Mouse (Mus musculus) stomach, embryonic 16.5 days (tissue): ENCODE data around the gene Mxd1. TPM values are rescaled to one million over a fixed set of nuclear protein-coding genes. Genes with fewer than 3 reads are reported as not detected.
A peak's percentile ranks its signal among the peaks of the same experiment; 100 is the strongest.

Source experiments
- ATAC-seq: fragments of 200-750 bp; cut with Nextera tagmentation; 2 replicates; pipeline ENCODE4 v1.8.0; 2017; ENCODE audit warnings: moderate number of reproducible peaks, moderate TSS enrichment; ENCODE audit not compliant: insufficient read depth, low FRiP score
- H3K27ac ChIP-seq: fragments of 300-500 bp; sonication (generic); 2 replicates; pipeline ENCODE4 v1.5.1; 2014; ENCODE audit warnings: low read length
- H3K27me3 ChIP-seq: fragments of 300-500 bp; sonication (generic); 2 replicates; pipeline ENCODE4 v1.6.1; 2014; ENCODE audit warnings: low read length, control low read depth, mixed read lengths; ENCODE audit not compliant: control insufficient read depth, insufficient read depth
- H3K36me3 ChIP-seq: fragments of 300-500 bp; sonication (generic); 2 replicates; pipeline ENCODE4 v1.6.1; 2014; ENCODE audit warnings: low read length; ENCODE audit not compliant: control insufficient read depth, insufficient read depth
- H3K4me1 ChIP-seq: fragments of 300-500 bp; sonication (generic); 2 replicates; pipeline ENCODE4 v1.6.1; 2014; ENCODE audit warnings: low read length, control low read depth, mixed read lengths; ENCODE audit not compliant: control insufficient read depth, insufficient read depth
- H3K4me2 ChIP-seq: fragments of 300-500 bp; sonication (generic); 2 replicates; pipeline ENCODE4 v1.6.1; 2014; ENCODE audit warnings: low read depth, low read length, mixed read lengths
- H3K4me3 ChIP-seq: fragments of 300-500 bp; sonication (generic); replicated peaks from 2 replicates; pipeline ENCODE4 v1.5.1; 2014; ENCODE audit warnings: mild to moderate bottlenecking, low read length
- H3K9ac ChIP-seq: fragments of 300-500 bp; sonication (generic); 2 replicates; pipeline ENCODE4 v1.6.1; 2014; ENCODE audit warnings: low read length
- H3K9me3 ChIP-seq: fragments of 300-500 bp; sonication (generic); replicated peaks from 2 replicates; pipeline ENCODE4 v1.6.1; 2016; ENCODE audit warnings: low read length, control low read depth; ENCODE audit not compliant: control insufficient read depth
- WGBS: fragments of 180-500 bp; shearing (Covaris S2); extraction: QIAGEN DNeasy Blood & Tissue Kit; methylation state at CpG from one replicate; pipeline ENCODE4 v1.1.7; 2014; 5-methylcytosine and 5-hydroxymethylcytosine counted together
- polyA plus RNA-seq: library from polyadenylated mRNA; unstranded; fragments of >200 nt; fragmentation: Nextera tagmentation; extraction: Ambion mirVana; gene quantifications from 2 replicates; pipeline ENCODE4 v1.2.1, GENCODE M21; 2015

The Mxd1 gene
- polyA plus RNA-seq, 1 experiment from 2014 or later: 21.5 TPM

GRCm38 (mm10) chr6:86660161-86660877 lies 8.6 kb downstream of the Mxd1 start:
- Histone ChIP-seq H3K4me2 (no peak overlapping the region), H3K4me1 (no peaks in the 10 kb centered on the region), H3K9me3 (no peaks in the 10 kb centered on the region), H3K27ac (no peak overlapping the region), H3K4me3 (no peak overlapping the region), H3K36me3 (peaks cover 6% of the 10 kb centered on the region; the same call in 1 of the 2 replicates), H3K9ac (no peak overlapping the region), H3K27me3 (no peaks in the 10 kb centered on the region)
- 72% methylated on average over 9 of the region's 9 CpGs for WGBS
- no peak for ATAC-seq

DNA sequence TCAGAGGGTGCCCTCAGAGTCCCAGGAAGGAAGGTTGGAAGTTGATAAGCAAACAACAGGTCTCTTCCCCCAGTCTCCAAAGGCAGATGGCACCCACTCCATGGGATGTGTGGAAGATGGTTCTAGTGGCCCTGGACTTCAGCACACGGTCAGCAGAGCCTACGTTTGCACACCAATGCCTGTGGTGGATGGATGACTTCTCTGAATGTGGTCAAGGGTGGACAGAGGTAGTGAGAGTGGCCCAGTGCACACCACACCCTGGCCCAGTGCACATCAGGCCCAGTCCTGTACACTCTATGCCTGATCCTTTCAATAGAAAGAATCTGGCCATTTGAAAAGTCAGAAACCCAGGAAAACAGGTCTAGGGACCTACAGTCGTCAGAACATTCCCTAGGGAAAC lies 10.5 kb downstream of the Mxd1 start:
- Histone ChIP-seq H3K27me3 (no peaks in the 10 kb centered on the region), H3K4me1 (no peaks in the 10 kb centered on the region), H3K9ac (no peak overlapping the region), H3K36me3 (peaks cover 6% of the 10 kb centered on the region; the same call in 1 of the 2 replicates), H3K4me3 (no peak overlapping the region), H3K9me3 (no peaks in the 10 kb centered on the region), H3K4me2 (no peak overlapping the region), H3K27ac (no peak overlapping the region)
- ATAC-seq: no peak
- 85% methylated on average over 3 of the region's 3 CpGs for WGBS

GRCm38 (mm10) chr6:86654270-86654916 lies 14.6 kb downstream of the Mxd1 start:
- no peak overlapping the region for H3K4me2 ChIP-seq
- peak; percentile 25; the same call in 1 of the 2 replicates for ATAC-seq
- H3K27ac ChIP-seq: no peak overlapping the region

DNA sequence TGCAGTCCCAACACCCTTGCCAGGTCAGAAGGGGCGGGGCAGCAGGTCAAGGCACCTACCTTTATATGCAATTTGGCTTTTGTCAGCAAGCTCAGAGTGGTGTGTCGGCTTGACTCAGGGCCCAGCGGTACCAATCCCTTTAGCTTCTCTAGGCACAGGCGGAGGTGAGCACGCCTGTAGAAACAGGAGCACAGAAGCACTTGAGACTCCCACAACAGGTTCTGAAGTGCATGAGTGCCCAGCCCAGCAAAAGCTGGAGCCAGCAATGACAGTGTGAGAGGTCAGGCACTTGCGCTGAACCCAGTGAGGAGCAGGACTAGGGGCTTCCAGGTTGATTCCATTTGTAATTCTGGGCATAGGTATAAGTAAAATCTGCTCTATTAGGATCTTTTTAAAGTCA lies 15.9 kb downstream of the Mxd1 start:
- H3K36me3 ChIP-seq: peaks cover 15% of the 10 kb centered on the region
- no peaks in the 10 kb centered on the region for H3K9me3 ChIP-seq
- H3K4me3 ChIP-seq: no peak overlapping the region
- no peak overlapping the region for H3K4me2 ChIP-seq
- no peaks in the 10 kb centered on the region for H3K27me3 ChIP-seq
- H3K27ac ChIP-seq: no peak overlapping the region
- ATAC-seq: no peak
- 88% methylated on average over 6 of the region's 6 CpGs for WGBS
- no peak overlapping the region for H3K9ac ChIP-seq
- no peaks in the 10 kb centered on the region for H3K4me1 ChIP-seq

More at GRCm38 (mm10) chr6:86654270-86654916, 14.6 kb downstream of the Mxd1 start:
- Histone ChIP-seq H3K27me3 (no peaks in the 10 kb centered on the region), H3K4me1 (no peaks in the 10 kb centered on the region), H3K36me3 (peaks cover 15% of the 10 kb centered on the region), H3K4me3 (no peak overlapping the region), H3K9ac (no peak overlapping the region), H3K9me3 (no peaks in the 10 kb centered on the region)
- 77% methylated on average over 9 of the region's 9 CpGs for WGBS

GRCm38 (mm10) chr6:86646143-86646542 lies 22.8 kb downstream of the Mxd1 start:
- no peak overlapping the region for H3K4me2 ChIP-seq
- H3K27me3 ChIP-seq: no peaks in the 10 kb centered on the region
- no peak overlapping the region for H3K9ac ChIP-seq
- H3K4me3 ChIP-seq: no peak overlapping the region
- H3K9me3 ChIP-seq: no peaks in the 10 kb centered on the region
- peaks cover 10% of the 10 kb centered on the region; the same call in 1 of the 2 replicates for H3K36me3 ChIP-seq
- WGBS: 62% methylated on average over 7 of the region's 7 CpGs
- ATAC-seq: no peak
- H3K4me1 ChIP-seq: no peaks in the 10 kb centered on the region
- no peak overlapping the region for H3K27ac ChIP-seq

DNA sequence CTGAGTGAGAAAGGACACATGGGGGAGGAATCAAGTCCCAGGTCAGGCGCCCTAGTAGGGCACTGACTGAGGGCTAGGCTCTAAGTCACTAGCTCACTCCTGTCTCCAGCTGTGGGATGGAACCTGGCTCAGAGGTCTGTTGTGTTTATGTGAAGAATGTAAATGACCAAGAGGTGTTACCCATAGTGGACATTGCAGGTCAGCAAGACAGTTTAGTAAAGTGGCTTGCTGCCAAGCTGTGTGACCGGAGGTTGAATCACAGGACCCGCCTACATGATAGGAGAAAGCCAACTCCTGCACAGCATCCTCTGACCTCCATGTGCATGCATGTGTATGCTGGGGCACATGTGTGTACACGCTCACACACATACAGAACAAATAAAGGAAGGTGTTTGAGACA lies 23.4 kb downstream of the Mxd1 start:
- WGBS: 71% methylated on average over 4 of the region's 4 CpGs
- Histone ChIP-seq H3K9ac (no peak overlapping the region), H3K36me3 (peaks cover 4% of the 10 kb centered on the region; the same call in 1 of the 2 replicates), H3K4me1 (peaks cover 2% of the 10 kb centered on the region; the same call in 1 of the 2 replicates), H3K4me3 (no peak overlapping the region), H3K27ac (no peak overlapping the region), H3K9me3 (no peaks in the 10 kb centered on the region), H3K27me3 (no peaks in the 10 kb centered on the region), H3K4me2 (no peak overlapping the region)
- no peak for ATAC-seq

GRCm38 (mm10) chr6:86644775-86645400 lies 24.1 kb downstream of the Mxd1 start:
- H3K9me3 ChIP-seq: no peaks in the 10 kb centered on the region
- H3K9ac ChIP-seq: no peak overlapping the region
- H3K27me3 ChIP-seq: no peaks in the 10 kb centered on the region
- H3K4me1 ChIP-seq: peaks cover 2% of the 10 kb centered on the region; the same call in 1 of the 2 replicates
- no peaks in the 10 kb centered on the region for H3K36me3 ChIP-seq
- no peak for ATAC-seq
- H3K4me3 ChIP-seq: no peak overlapping the region
- H3K27ac ChIP-seq: no peak overlapping the region
- H3K4me2 ChIP-seq: no peak overlapping the region
- 80% methylated on average over 3 of the region's 3 CpGs for WGBS

- ATAC-seq: no peak
- no peak overlapping the region for H3K27ac ChIP-seq
Observed at GRCm38 (mm10) chr6:86641716-86642115, 27.2 kb downstream of the Mxd1 start.

DNA sequence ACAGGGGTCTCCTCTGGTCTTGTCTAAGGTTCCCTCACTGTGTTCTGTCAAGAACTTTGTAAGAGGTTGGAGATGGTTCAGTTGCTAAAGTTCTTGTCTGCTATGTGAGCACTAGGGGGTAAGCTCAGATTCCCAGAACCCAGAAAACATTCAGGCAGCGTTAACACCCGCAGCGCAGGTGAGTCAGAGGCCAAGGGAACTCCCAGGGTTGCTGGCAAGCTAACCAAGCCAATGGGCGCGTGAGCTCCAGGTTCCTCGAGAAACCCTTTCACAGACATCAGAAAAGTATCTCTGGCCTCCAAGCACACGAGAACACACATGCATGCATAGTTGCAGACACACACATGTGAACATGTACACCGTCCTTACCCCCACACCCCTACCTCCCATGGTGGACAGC lies 28.2 kb downstream of the Mxd1 start:
- no peak overlapping the region for H3K9ac ChIP-seq
- peaks cover 6% of the 10 kb centered on the region; the same call in 1 of the 2 replicates for H3K4me1 ChIP-seq
- ATAC-seq: no peak
- 71% methylated on average over 8 of the region's 8 CpGs for WGBS
- no peak overlapping the region for H3K4me3 ChIP-seq
- H3K27me3 ChIP-seq: no peaks in the 10 kb centered on the region
- H3K27ac ChIP-seq: no peak overlapping the region
- H3K9me3 ChIP-seq: no peaks in the 10 kb centered on the region
- no peak overlapping the region for H3K4me2 ChIP-seq
- no peaks in the 10 kb centered on the region for H3K36me3 ChIP-seq

More at GRCm38 (mm10) chr6:86641716-86642115, 27.2 kb downstream of the Mxd1 start:
- no peaks in the 10 kb centered on the region for H3K9me3 ChIP-seq
- H3K4me2 ChIP-seq: no peak overlapping the region
- 71% methylated on average over 8 of the region's 8 CpGs for WGBS
- peaks cover 6% of the 10 kb centered on the region; the same call in 1 of the 2 replicates for H3K4me1 ChIP-seq
- H3K9ac ChIP-seq: no peak overlapping the region
- H3K36me3 ChIP-seq: no peaks in the 10 kb centered on the region
- H3K27me3 ChIP-seq: no peaks in the 10 kb centered on the region
- no peak overlapping the region for H3K4me3 ChIP-seq
